Mouse (Mus musculus) heart, embryonic 13.5 days (tissue): ENCODE measurements around the gene Ahcyl2. TPM values are rescaled to one million over a fixed set of nuclear protein-coding genes. Genes with fewer than 3 reads are reported as not detected.
A peak's percentile ranks its signal among the peaks of the same experiment; 100 is the strongest.

Experiments used
- ATAC-seq: fragments of 200-750 bp; cut with Nextera tagmentation; 2 replicates; pipeline ENCODE4 v1.8.0; 2017; ENCODE audit warnings: moderate TSS enrichment; ENCODE audit not compliant: insufficient number of reproducible peaks, low FRiP score, low TSS enrichment; ENCODE audit errors: extremely low read depth
- H3K27ac ChIP-seq: fragments of 300-500 bp; sonication (generic); replicated peaks from 2 replicates; pipeline ENCODE4 v1.5.1; 2015; ENCODE audit warnings: moderate library complexity, mild to moderate bottlenecking, inconsistent platforms
- H3K27me3 ChIP-seq: fragments of 300-500 bp; sonication (generic); replicated peaks from 2 replicates; pipeline ENCODE4 v1.6.1; 2015; ENCODE audit warnings: mild to moderate bottlenecking, inconsistent platforms
- H3K36me3 ChIP-seq: fragments of 300-500 bp; sonication (generic); 2 replicates; pipeline ENCODE4 v1.6.1; 2015; ENCODE audit warnings: mild to moderate bottlenecking, inconsistent platforms
- H3K4me1 ChIP-seq: fragments of 300-500 bp; sonication (generic); 2 replicates; pipeline ENCODE4 v1.6.1; 2015; ENCODE audit warnings: inconsistent platforms
- H3K4me2 ChIP-seq: fragments of 300-500 bp; sonication (generic); 2 replicates; pipeline ENCODE4 v1.6.1; 2015; ENCODE audit warnings: inconsistent platforms, mild to moderate bottlenecking, moderate library complexity
- H3K4me3 ChIP-seq: fragments of 300-500 bp; sonication (generic); 2 replicates; pipeline ENCODE4 v1.5.1; 2015; ENCODE audit warnings: moderate library complexity, mild to moderate bottlenecking, inconsistent platforms
- H3K9ac ChIP-seq: fragments of 300-500 bp; sonication (generic); 2 replicates; pipeline ENCODE4 v1.6.1; 2015; ENCODE audit warnings: inconsistent platforms, mild to moderate bottlenecking, moderate library complexity
- H3K9me3 ChIP-seq: fragments of 300-500 bp; sonication (generic); 2 replicates; pipeline ENCODE4 v1.6.1; 2016; ENCODE audit warnings: inconsistent platforms
- WGBS: fragments of 180-500 bp; shearing (Covaris S2); methylation state at CpG from one replicate; pipeline ENCODE4 v1.1.7; 2015; ENCODE audit warnings: mixed read lengths; 5-methylcytosine and 5-hydroxymethylcytosine counted together
- polyA plus RNA-seq: library from polyadenylated mRNA; unstranded; fragments of >200 nt; fragmentation: Nextera tagmentation; extraction: Ambion mirVana; gene quantifications from 2 replicates; pipeline ENCODE4 v1.2.1, GENCODE M21; 2015

The Ahcyl2 gene
- polyA plus RNA-seq, 1 experiment from 2014 or later: 7.0 TPM

DNA sequence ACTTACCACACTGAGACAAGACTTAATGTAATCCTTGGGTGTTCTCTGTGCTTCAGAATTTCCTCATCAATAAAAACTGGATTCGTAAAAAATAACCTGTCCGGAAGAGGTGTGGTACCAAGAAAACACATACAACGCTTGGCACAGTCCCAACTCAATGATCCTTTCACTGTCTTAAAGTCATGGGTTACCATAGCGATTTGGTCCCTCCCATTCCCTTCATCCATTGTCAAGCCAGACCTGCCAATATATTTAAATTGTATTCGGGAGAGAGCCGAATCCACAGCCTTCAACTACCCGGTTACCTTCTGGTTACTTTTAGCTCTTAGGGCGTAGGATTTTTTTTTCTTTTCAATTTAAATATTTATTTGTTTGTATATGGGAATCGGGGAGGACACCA lies 148.0 kb downstream of the Ahcyl2 start:
- no peak for ATAC-seq
- Histone ChIP-seq H3K9ac (no peak overlapping the region), H3K36me3 (peaks cover 6% of the 10 kb centered on the region), H3K9me3 (no peaks in the 10 kb centered on the region), H3K4me1 (peaks cover 20% of the 10 kb centered on the region), H3K27ac (no peak overlapping the region), H3K4me2 (peak overlapping the region; percentile 93), H3K27me3 (peaks cover 25% of the 10 kb centered on the region), H3K4me3 (peak overlapping the region; percentile 91; the same call in 1 of the 2 replicates)
- WGBS: 39% methylated on average over 9 of the region's 9 CpGs

DNA sequence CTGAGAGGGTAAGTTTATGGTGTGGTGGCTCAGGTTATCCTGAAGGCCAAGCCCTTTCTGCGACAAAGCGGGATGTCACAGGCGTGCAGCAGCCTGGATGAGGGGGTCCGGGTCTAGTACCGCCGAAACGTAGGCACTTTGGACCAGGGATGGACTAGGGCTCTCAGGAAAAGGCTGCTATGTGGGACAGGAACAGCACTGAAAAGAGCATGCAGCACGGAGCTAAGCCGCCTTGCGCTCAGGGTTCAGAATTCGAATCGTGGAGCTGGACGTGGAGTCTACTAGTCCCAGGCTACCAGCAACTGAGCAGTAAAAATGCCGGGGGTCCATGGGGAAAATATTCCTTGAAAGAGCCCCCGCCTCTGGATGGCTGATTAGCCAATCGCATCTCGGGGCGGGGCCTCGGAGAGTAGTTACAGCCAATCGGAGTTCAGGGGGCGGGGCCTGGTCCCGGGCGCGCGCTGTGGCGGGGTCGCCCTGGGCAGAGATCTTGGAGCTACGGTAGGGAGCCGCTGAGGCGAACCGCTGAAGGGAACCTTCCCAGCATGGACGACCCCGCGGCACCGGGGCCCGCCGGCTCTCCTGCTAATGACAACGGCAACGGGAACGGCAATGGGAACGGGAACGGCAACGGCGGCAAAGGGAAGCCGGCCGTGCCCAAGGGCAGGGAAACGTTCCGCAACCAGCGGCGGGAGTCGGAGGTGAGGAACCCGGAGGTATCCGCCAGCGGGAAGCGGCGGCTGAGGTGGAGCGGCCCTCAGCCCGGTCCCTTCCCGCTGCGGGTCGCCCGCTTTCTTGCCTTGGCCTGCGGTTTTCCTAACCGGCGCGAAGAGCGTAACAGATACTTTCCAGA lies 148.9 kb downstream of the Ahcyl2 start, which contains the start of gene Strip2:
TSS of gene Strip2 (plus strand) at position 483 of the 853 bp plus-strand sequence.
- Histone ChIP-seq H3K4me1 (peaks cover 22% of the 10 kb centered on the region), H3K27me3 (peaks cover 25% of the 10 kb centered on the region), H3K27ac (peak within 1 kb of the TSS; percentile 82), H3K36me3 (peaks cover 12% of the 10 kb centered on the region), H3K9me3 (no peaks in the 10 kb centered on the region), H3K9ac (peak within 1 kb of the TSS; percentile 93), H3K4me2 (peak within 1 kb of the TSS; percentile 93), H3K4me3 (peak within 1 kb of the TSS; percentile 91)
- peak; percentile 92 for ATAC-seq
- under 1% methylated on average over 67 of the region's 67 CpGs for WGBS

DNA sequence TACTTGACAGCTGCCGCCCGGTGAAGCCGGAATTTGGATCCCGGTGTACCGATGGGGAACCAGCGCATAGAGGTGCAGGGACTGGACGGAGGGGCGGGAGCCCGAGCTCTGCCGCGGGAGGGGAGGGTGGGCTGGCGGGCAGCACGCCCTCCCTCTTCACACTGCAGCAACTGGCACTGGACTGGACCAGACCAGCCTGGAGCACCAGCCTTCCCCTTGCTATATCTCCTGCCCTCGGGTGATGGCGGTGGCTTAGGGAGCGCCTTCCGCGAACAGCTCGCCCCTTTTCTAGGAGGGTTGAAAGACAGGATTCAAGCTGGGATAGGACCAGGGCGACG lies 149.5 kb downstream of the Ahcyl2 start:
- Histone ChIP-seq H3K4me2 (peak overlapping the region; percentile 93), H3K4me1 (peaks cover 22% of the 10 kb centered on the region), H3K27me3 (peaks cover 25% of the 10 kb centered on the region), H3K9me3 (no peaks in the 10 kb centered on the region), H3K9ac (peak overlapping the region; percentile 93), H3K36me3 (peaks cover 14% of the 10 kb centered on the region), H3K27ac (peak overlapping the region; percentile 82), H3K4me3 (peak overlapping the region; percentile 91)
- WGBS: under 1% methylated on average over 21 of the region's 21 CpGs
- peak; percentile 69 for ATAC-seq

DNA sequence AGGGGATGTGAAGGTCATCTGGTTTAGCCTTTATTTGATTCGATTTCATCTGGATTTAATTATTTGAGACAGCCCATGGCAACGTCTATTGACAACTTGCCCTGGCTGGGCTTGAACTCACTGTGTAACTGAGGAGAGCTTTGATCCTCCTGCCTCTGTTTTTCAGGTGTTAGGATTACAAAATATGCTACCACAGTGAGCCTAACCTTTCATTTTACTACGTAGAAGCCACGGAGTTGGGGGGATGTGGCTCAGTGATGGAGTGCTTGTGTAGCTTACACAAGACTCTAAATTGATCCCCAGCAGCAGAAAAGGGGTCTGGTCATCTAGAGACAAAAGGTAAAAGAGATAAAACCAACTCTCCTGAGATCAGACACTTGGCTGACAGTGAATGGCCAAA lies 150.1 kb downstream of the Ahcyl2 start:
- Histone ChIP-seq H3K27me3 (peaks cover 25% of the 10 kb centered on the region), H3K4me3 (peak overlapping the region; percentile 91), H3K4me1 (peaks cover 23% of the 10 kb centered on the region), H3K27ac (peak overlapping the region; percentile 82; the same call in 1 of the 2 replicates), H3K4me2 (peak overlapping the region; percentile 93), H3K36me3 (peaks cover 14% of the 10 kb centered on the region), H3K9me3 (no peaks in the 10 kb centered on the region), H3K9ac (peak overlapping the region; percentile 93)
- 41% methylated on average over 4 of the region's 4 CpGs for WGBS
- no peak for ATAC-seq

DNA sequence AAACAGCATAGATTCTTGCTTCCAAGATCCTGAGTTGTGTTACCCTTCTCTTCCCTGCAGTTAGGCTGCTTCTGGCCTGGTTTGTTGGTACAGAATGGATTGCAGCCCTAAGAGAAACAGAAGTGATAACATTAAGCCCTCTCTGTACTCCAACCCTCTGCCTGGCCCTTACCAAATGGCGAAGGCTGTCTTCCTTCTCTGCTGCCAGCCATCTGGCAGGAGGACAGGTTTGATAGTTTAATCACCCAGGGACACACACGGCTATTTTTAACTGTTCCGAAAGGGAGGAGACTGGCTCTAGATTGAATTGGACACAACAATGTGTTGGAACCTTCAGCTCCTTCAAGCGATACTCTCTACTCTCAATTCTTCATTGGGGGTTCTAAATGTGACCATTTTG lies 155.7 kb downstream of the Ahcyl2 start:
- Histone ChIP-seq H3K9me3 (no peaks in the 10 kb centered on the region), H3K27ac (peak overlapping the region; percentile 84), H3K27me3 (peaks cover 7% of the 10 kb centered on the region; the same call in 1 of the 2 replicates), H3K36me3 (peaks cover 62% of the 10 kb centered on the region), H3K4me2 (peak overlapping the region; percentile 35), H3K9ac (no peak overlapping the region), H3K4me3 (no peak overlapping the region), H3K4me1 (peaks cover 33% of the 10 kb centered on the region)
- no peak for ATAC-seq
- WGBS: 18% methylated on average over 4 of the region's 4 CpGs

DNA sequence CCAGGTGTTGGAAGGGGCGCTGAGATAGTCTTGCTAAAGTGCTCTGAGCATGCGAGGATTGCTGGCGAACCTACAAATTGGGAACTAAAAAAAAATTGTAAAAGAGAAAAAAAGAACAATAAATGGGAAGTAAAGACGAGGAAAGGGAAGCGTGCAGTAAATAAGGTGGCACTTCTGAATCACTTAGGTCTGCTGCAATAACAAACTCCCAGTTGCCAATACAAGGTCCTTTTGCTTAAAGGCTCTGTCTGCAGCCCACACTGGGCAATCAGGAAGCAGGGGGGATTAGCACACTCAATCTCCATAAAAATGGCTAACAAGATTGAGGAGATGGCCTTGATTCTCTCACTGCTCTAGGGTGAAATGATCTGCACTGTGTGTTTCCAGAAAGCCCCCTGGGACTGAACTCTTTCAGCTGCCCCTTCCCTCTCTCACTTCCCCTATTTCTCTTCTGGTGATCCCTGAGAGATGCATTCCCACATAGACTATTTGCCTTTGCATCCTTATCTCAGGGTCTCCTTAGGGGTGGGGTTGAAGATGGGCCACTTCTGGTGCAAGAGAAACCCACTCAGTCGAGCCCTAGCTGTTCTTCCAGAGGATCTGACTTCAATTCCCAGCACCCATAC lies 157.9 kb downstream of the Ahcyl2 start:
- H3K36me3 ChIP-seq: peaks cover 81% of the 10 kb centered on the region
- no peak overlapping the region for H3K4me3 ChIP-seq
- no peaks in the 10 kb centered on the region for H3K27me3 ChIP-seq
- no peaks in the 10 kb centered on the region for H3K9me3 ChIP-seq
- H3K4me2 ChIP-seq: no peak overlapping the region
- H3K9ac ChIP-seq: no peak overlapping the region
- 72% methylated on average over 6 of the region's 6 CpGs for WGBS
- H3K4me1 ChIP-seq: peaks cover 19% of the 10 kb centered on the region
- no peak for ATAC-seq
- no peak overlapping the region for H3K27ac ChIP-seq

DNA sequence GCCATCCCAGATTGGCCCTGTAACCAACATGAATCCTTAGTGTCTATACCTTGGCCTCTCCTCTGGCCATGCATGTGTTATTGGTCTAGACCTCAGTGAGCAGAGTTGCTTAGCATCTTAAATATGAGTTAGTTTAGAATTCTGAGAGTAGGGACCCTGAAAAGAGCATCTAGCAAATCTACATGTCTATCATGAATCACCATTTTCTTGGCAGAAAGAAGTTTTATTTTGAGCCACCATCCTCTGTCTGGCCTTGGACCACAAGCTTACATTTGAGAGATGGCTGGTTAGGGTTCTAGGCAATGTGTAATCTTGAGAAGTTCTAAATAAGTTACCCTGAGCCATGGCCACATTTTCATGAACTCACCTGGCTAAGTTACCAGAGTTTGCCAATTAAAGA lies 162.3 kb downstream of the Ahcyl2 start:
- H3K27me3 ChIP-seq: no peaks in the 10 kb centered on the region
- no peaks in the 10 kb centered on the region for H3K9me3 ChIP-seq
- peaks cover 97% of the 10 kb centered on the region for H3K36me3 ChIP-seq
- no peak overlapping the region for H3K4me3 ChIP-seq
- H3K9ac ChIP-seq: no peak overlapping the region
- no peaks in the 10 kb centered on the region for H3K4me1 ChIP-seq
- ATAC-seq: no peak
- no peak overlapping the region for H3K27ac ChIP-seq
- H3K4me2 ChIP-seq: no peak overlapping the region

DNA sequence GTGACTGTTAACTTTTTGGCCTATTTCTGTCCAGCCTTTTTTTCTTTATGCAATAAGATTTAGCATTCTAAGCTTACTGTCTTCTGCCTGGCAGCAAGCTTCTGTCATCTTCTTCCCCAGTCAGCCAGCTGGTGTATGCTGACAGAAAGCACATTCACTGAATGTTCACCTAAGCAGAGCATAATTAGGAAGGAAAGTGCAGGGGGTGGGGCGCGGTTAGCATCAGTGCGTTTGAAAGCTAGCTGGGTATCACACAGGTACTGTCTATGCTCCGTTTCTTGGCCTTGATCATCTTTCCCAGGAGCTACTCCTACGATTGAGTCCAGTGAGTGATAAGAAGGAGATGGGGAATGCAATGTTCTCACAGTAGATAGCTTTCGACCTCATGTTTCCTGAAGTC lies 162.9 kb downstream of the Ahcyl2 start:
- Histone ChIP-seq H3K4me3 (no peak overlapping the region), H3K36me3 (peaks cover 97% of the 10 kb centered on the region), H3K4me1 (no peaks in the 10 kb centered on the region), H3K27ac (no peak overlapping the region), H3K27me3 (no peaks in the 10 kb centered on the region), H3K9me3 (no peaks in the 10 kb centered on the region), H3K9ac (no peak overlapping the region), H3K4me2 (no peak overlapping the region)
- ATAC-seq: no peak
- 52% methylated on average over 6 of the region's 6 CpGs for WGBS

DNA sequence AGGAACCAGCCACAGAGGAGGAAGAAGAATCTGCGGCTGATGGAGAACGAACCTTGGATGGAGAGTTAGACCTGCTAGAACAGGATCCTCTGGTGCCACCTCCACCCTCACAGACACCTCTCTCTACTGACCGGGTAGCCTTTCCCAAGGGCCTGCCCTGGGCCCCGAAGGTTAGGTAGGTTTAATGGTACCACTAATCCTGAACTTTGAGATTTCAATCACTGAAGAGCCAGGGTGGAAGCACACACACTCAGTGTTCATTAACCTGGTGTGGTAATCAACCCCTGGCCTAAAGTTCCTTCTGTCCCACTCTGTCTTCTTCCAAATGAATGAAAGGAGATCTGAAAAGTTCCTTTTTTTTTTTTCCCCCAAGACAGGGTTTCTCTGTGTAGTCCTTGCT lies 163.4 kb downstream of the Ahcyl2 start:
- Histone ChIP-seq H3K27ac (no peak overlapping the region), H3K9me3 (no peaks in the 10 kb centered on the region), H3K4me2 (no peak overlapping the region), H3K27me3 (no peaks in the 10 kb centered on the region), H3K36me3 (peaks cover 97% of the 10 kb centered on the region), H3K9ac (no peak overlapping the region), H3K4me1 (no peaks in the 10 kb centered on the region), H3K4me3 (no peak overlapping the region)
- 76% methylated on average over 4 of the region's 4 CpGs for WGBS
- no peak for ATAC-seq

DNA sequence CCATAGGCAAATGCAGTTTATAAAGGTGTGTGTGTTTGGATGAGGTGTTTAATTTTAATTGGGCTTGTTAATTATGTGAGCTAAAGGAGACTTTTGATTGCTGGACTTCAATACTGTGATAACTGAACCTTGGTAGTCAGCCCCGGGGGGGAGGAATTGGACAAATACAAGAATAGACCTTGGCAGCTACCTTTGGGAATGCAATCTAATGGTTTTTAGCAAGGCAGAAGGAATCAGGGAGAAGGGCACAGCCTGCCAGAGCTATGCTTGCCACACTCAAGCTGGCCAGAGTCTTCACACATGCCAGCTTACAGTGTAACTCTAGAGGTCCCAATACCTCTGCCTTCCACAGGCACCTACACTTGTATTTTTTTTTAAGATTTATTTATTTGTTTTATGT lies 167.9 kb downstream of the Ahcyl2 start:
- 79% methylated on average over 1 of the region's 1 CpGs for WGBS
- no peaks in the 10 kb centered on the region for H3K27me3 ChIP-seq
- no peak overlapping the region for H3K4me2 ChIP-seq
- H3K4me1 ChIP-seq: peaks cover 9% of the 10 kb centered on the region
- H3K9me3 ChIP-seq: no peaks in the 10 kb centered on the region
- H3K27ac ChIP-seq: no peak overlapping the region
- no peak for ATAC-seq
- no peak overlapping the region for H3K4me3 ChIP-seq
- H3K36me3 ChIP-seq: peaks cover 97% of the 10 kb centered on the region
- H3K9ac ChIP-seq: no peak overlapping the region

DNA sequence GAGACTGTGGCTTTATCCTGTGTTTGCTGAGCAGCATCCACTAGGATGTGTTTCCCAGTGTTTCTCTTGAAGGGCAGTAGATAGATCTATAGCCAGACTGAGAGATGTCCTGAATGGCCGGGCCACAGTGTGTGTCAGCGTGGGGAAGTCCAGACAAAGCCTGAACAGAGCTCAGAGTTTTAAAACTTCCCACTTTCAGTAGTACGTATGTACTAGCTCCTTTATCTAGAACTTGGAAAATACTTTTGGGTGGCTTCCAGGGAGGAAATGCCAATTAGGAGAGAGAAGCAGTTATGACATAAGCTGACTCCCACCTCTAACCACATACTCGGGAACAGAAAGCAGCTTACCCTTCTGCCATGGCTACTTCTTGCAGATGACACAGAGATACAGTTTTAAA lies 172.6 kb downstream of the Ahcyl2 start:
- Histone ChIP-seq H3K27ac (peak overlapping the region; percentile 70), H3K4me2 (no peak overlapping the region), H3K4me1 (peaks cover 12% of the 10 kb centered on the region), H3K27me3 (no peaks in the 10 kb centered on the region), H3K4me3 (no peak overlapping the region), H3K9ac (no peak overlapping the region), H3K36me3 (peaks cover 96% of the 10 kb centered on the region), H3K9me3 (no peaks in the 10 kb centered on the region)
- no peak for ATAC-seq
- WGBS: 40% methylated on average over 4 of the region's 4 CpGs
